Mouse (Mus musculus): ENCODE data around the gene Tmem151b.

The Tmem151b gene

DNA sequence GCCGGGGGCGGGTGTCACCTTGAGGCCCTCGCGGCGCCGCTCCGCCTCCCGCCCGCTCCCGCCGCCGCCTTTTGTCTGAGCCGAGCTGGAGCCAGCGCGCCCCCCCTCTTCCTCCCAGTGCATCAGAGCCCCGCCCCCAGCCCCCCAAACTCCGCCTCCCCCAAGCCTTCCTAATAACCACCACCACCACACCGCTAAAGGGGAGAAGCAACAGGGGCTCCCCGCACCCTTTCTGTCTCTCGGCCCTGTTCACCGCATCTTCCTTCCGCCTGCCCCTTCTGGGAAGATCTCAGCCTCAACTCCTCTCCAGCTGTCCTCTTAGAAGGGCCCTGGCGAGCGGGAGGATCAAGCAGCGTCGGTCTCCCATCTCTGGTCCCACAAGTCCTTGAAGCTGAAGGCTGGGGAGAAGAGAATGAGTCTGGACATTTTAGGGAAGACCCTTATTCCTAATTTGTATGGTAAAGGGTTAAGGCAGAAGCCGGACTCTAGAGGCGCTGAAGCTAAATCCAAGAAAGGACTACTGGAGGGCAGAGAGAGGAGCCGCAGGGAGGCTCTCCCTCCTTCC is at the start of gene Tmem151b:
Gene Tmem151b (minus strand): TSS at position 61 of the 565 bp plus-strand sequence.
- Histone ChIP-seq H3K36me3 (ENCODE audit: insufficient read depth, low read length) (no peaks in the 10 kb centered on the region), H3K27me3 (ENCODE audit: insufficient read depth, low read length) (peaks cover 48% of the 10 kb centered on the region), H3K4me3 (replicated peaks; ENCODE audit: low read length) (peak within 1 kb of the TSS; percentile 91), H3K4me1 (replicated peaks; ENCODE audit: low read depth, low read length) (peaks cover 53% of the 10 kb centered on the region), H3K9me3 (ENCODE audit: low read length) (no peaks in the 10 kb centered on the region)
- no peak for TF ChIP-seq NANOG (IDR thresholded peaks at IDR 0.05; ENCODE audit: borderline replicate concordance, low read length)
- no peak for TF ChIP-seq CTCF (conservative IDR thresholded peaks at IDR 0.05; ENCODE audit: low read length)
- no peak for TF ChIP-seq POU5F1 (IDR thresholded peaks at IDR 0.05; ENCODE audit: borderline replicate concordance, low read length)

DNA sequence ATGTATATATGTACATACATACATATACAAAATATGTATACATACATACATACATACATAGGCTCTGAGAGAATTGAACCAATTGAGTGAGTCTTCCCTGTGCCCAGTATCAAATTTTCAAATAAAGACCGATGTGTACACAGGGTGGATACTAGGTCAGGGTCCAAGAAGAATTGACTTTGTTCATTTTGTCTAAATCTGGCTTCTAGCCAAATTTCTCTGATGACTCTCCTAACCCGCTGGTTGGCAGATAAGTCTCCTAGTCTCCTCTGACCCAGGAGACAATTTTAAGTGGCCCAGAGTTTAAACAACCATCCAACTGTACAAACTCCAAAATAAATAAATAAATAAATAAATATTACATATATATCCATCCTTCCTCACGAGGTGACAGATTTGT is 49.4 kb upstream of the Tmem151b start:
- TF ChIP-seq POU5F1 (IDR thresholded peaks at IDR 0.05; ENCODE audit: borderline replicate concordance, low read length) (no peak), CTCF (conservative IDR thresholded peaks at IDR 0.05; ENCODE audit: low read length) (no peak), NANOG (IDR thresholded peaks at IDR 0.05; ENCODE audit: borderline replicate concordance, low read length) (no peak)
- Histone ChIP-seq H3K27me3 (ENCODE audit: insufficient read depth, low read length) (no peaks in the 10 kb centered on the region), H3K4me3 (replicated peaks; ENCODE audit: low read length) (peak overlapping the region; percentile 93), H3K4me1 (replicated peaks; ENCODE audit: low read depth, low read length) (peaks cover 77% of the 10 kb centered on the region), H3K9me3 (ENCODE audit: low read length) (no peaks in the 10 kb centered on the region), H3K36me3 (ENCODE audit: insufficient read depth, low read length) (peaks cover 24% of the 10 kb centered on the region)

DNA sequence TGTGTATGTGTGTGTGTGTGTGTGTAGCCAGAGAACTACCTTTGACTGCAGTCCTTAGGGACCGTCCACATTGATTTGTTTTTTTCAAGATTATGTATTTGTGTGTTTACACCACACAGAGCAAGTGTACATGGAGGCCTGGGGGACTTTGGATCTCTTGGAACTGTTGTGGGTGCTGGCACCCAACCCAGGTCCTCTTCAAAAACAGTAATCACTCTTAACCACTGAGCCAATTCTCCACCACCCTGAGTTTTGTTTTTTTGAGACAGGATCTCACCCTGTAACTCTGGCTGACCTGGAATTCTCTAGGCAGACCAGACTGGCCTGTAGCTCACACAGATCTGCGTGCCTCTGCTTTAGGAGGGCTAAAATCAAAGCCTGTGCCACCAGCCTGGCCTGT is 48.9 kb upstream of the Tmem151b start:
- peaks cover 28% of the 10 kb centered on the region for H3K36me3 ChIP-seq (ENCODE audit: insufficient read depth, low read length)
- peak overlapping the region; percentile 93 for H3K4me3 ChIP-seq (replicated peaks; ENCODE audit: low read length)
- peaks cover 77% of the 10 kb centered on the region for H3K4me1 ChIP-seq (replicated peaks; ENCODE audit: low read depth, low read length)
- no peaks in the 10 kb centered on the region for H3K27me3 ChIP-seq (ENCODE audit: insufficient read depth, low read length)
- H3K9me3 ChIP-seq (ENCODE audit: low read length) = no peaks in the 10 kb centered on the region
- TF ChIP-seq CTCF (conservative IDR thresholded peaks at IDR 0.05; ENCODE audit: low read length) = no peak
- TF ChIP-seq POU5F1 (IDR thresholded peaks at IDR 0.05; ENCODE audit: borderline replicate concordance, low read length) = no peak
- TF ChIP-seq NANOG (IDR thresholded peaks at IDR 0.05; ENCODE audit: borderline replicate concordance, low read length) = no peak

DNA sequence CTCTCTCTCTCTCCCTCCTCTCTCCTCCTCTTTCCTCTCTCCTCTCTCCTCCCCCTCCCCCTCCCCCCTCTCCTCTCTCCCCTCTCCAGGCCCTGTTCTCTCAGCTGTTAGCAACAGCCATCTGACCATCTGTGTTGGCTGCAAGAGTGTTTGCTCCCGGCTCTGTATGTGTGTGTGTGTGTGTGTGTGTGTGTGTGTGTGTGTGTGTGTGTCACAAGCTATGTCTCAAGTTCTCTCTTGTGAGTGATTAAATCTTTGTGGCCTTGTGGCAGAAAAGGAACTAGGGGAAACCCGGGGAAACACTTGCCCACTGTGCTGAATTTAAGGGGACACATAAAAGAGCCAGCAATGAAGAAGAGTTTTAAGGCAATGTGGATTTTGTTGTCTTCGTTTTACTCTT is 48.3 kb upstream of the Tmem151b start:
- Histone ChIP-seq H3K4me1 (replicated peaks; ENCODE audit: low read depth, low read length) (peaks cover 77% of the 10 kb centered on the region), H3K27me3 (ENCODE audit: insufficient read depth, low read length) (no peaks in the 10 kb centered on the region), H3K4me3 (replicated peaks; ENCODE audit: low read length) (peak overlapping the region; percentile 17; the same call in 1 of the 2 replicates), H3K36me3 (ENCODE audit: insufficient read depth, low read length) (peaks cover 34% of the 10 kb centered on the region), H3K9me3 (ENCODE audit: low read length) (no peaks in the 10 kb centered on the region)
- TF ChIP-seq NANOG (IDR thresholded peaks at IDR 0.05; ENCODE audit: borderline replicate concordance, low read length) (no peak), CTCF (conservative IDR thresholded peaks at IDR 0.05; ENCODE audit: low read length) (no peak), POU5F1 (IDR thresholded peaks at IDR 0.05; ENCODE audit: borderline replicate concordance, low read length) (no peak)

DNA sequence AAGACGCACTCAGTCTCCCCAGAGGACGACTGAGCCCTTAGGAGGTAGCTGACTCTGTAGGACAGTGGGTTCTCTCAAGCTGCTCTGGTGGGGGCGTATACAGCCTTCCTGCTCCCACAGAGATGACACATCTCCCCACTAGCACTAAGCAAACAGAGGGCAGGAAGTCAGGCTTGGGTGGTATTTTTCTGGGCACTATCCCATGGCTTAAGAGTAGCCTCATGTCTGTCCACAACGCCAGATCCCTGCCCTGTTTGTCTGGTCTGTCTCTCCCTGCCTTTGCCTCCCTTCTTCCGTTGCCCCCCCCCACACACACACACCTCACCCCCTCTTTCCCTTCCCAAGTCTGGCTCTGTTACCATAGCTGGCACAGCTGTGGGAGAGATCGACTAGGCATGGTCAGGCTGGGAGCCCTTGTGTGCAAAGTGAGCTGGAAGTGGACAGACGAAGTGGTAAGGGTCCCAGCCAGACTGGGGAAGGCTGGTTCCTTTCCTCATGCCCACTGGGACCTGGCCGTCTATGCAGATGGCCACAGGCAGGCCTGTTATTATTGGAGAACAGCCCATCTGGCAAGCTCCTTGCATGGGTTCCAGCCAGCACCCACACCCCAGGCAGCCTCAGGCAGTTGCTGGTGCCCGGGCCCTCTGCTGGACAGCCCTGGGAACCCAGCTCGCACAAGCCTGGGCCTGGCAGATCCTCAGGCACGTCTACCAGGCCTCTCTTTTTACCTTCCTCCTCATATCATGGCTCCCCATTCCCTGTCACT is 47.3 kb upstream of the Tmem151b start:
- Histone ChIP-seq H3K9me3 (ENCODE audit: low read length) (no peaks in the 10 kb centered on the region), H3K4me3 (replicated peaks; ENCODE audit: low read length) (peak overlapping the region; percentile 98), H3K27me3 (ENCODE audit: insufficient read depth, low read length) (no peaks in the 10 kb centered on the region), H3K4me1 (replicated peaks; ENCODE audit: low read depth, low read length) (peaks cover 80% of the 10 kb centered on the region), H3K36me3 (ENCODE audit: insufficient read depth, low read length) (peaks cover 43% of the 10 kb centered on the region)
- TF ChIP-seq CTCF (conservative IDR thresholded peaks at IDR 0.05; ENCODE audit: low read length) = no peak
- no peak for TF ChIP-seq POU5F1 (IDR thresholded peaks at IDR 0.05; ENCODE audit: borderline replicate concordance, low read length)
- TF ChIP-seq NANOG (IDR thresholded peaks at IDR 0.05; ENCODE audit: borderline replicate concordance, low read length) = no peak

DNA sequence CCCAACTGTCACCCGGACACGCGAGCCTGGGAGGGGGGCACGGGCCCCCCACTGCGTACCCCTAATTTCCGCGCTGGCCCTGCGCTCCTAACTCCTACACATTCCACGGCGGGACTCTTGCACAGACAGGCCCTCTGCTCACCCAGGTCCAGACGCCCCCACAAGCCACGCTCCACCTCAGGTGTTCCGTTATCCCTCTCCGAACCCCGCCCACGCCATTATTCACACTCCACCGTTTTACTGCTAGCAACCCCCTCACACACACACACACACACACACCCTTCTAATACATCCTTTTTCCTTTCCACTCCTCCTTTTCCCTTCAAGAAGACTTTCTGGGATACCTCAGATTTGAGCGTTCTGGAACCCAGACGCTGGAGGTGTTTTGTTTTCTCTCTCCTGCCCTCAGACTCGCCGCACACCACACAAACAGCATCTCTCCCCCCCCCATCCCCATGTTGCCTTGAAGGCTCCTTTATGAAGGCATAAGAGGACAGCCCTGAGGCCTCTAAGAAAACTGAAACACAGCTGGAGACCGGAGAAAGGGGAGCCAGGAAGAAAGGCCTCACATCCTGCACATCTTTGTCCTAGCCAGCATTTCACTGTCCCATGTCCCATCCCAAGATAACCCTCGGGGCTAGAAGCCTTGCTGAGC is 46.4 kb upstream of the Tmem151b start:
- no peaks in the 10 kb centered on the region for H3K27me3 ChIP-seq (ENCODE audit: insufficient read depth, low read length)
- TF ChIP-seq CTCF (conservative IDR thresholded peaks at IDR 0.05; ENCODE audit: low read length) (no peak), NANOG (IDR thresholded peaks at IDR 0.05; ENCODE audit: borderline replicate concordance, low read length) (no peak), POU5F1 (IDR thresholded peaks at IDR 0.05; ENCODE audit: borderline replicate concordance, low read length) (no peak)
- no peaks in the 10 kb centered on the region for H3K9me3 ChIP-seq (ENCODE audit: low read length)
- H3K36me3 ChIP-seq (ENCODE audit: insufficient read depth, low read length) = peaks cover 49% of the 10 kb centered on the region
- peak overlapping the region; percentile 98 for H3K4me3 ChIP-seq (replicated peaks; ENCODE audit: low read length)
- peaks cover 86% of the 10 kb centered on the region for H3K4me1 ChIP-seq (replicated peaks; ENCODE audit: low read depth, low read length)

DNA sequence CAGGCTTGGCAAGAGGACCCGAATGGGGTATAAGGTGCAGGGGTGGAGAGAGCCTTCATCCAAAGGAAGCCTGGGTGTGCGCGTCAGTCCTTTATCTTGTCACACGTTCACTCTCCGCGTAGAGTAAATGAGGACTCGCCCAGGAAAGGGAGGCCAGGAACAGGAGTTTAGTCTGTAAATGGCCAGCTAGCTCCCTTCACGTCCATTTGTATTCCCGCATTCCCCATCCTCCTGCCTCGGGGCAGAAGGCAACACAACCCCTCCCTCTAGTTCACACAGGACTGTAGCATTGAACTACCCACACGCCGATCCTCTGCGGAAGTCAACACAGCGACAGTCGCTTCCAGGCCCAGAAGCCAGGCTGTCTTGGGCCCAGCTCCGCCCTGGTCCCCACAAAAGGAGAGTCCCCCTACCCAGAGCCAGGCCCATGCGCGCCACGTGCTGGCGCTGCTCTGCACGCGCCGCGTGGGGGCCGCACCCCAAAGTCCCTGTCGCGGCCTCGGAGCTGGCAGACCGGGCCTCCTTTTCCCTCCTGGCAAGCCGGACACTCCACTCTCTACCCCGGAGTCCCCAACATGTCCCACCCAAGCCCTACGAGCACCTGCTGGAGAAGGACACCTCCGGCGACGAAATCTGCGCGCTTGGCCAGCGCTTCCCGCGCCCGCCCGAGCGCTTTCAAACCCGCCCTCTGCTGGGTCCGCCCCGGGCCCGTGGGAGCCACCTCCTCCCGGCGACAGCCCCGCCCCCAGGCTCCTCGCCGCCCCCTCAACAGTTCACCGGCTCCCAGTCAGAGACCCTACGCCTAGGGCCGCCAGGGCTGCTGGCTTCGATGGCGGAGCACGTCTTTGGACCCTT is 45.6 kb upstream of the Tmem151b start:
- no peak for TF ChIP-seq POU5F1 (IDR thresholded peaks at IDR 0.05; ENCODE audit: borderline replicate concordance, low read length)
- no peak for TF ChIP-seq NANOG (IDR thresholded peaks at IDR 0.05; ENCODE audit: borderline replicate concordance, low read length)
- no peak for TF ChIP-seq CTCF (conservative IDR thresholded peaks at IDR 0.05; ENCODE audit: low read length)
- peaks cover 49% of the 10 kb centered on the region for H3K36me3 ChIP-seq (ENCODE audit: insufficient read depth, low read length)
- H3K27me3 ChIP-seq (ENCODE audit: insufficient read depth, low read length) = no peaks in the 10 kb centered on the region
- H3K9me3 ChIP-seq (ENCODE audit: low read length) = no peaks in the 10 kb centered on the region
- peak overlapping the region; percentile 98 for H3K4me3 ChIP-seq (replicated peaks; ENCODE audit: low read length)
- peaks cover 86% of the 10 kb centered on the region for H3K4me1 ChIP-seq (replicated peaks; ENCODE audit: low read depth, low read length)

DNA sequence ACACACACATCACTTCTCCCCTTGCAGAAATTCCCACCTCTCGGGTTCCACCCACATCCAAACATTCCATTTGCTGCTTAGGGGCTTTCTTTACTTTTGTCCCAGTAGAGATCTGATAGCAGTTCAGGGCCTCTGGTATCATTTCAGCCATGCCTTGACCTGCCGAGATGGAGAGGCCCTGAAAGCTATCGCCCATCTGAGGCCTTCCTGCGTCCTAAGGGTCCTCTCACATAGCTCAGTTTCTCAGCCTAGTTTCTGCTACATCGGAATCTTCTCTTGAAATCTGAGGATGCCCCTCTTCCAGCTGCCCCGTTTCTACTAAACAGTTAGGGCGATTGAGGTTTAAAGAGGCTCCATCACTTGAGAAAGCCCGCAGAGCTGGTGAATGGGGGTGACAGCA is 44.7 kb upstream of the Tmem151b start:
- TF ChIP-seq CTCF (conservative IDR thresholded peaks at IDR 0.05; ENCODE audit: low read length) = no peak
- no peak for TF ChIP-seq NANOG (IDR thresholded peaks at IDR 0.05; ENCODE audit: borderline replicate concordance, low read length)
- no peak for TF ChIP-seq POU5F1 (IDR thresholded peaks at IDR 0.05; ENCODE audit: borderline replicate concordance, low read length)

More for the DNA sequence above, 44.7 kb upstream of the Tmem151b start:
- peaks cover 54% of the 10 kb centered on the region for H3K36me3 ChIP-seq (ENCODE audit: insufficient read depth, low read length)
- no peaks in the 10 kb centered on the region for H3K27me3 ChIP-seq (ENCODE audit: insufficient read depth, low read length)
- H3K9me3 ChIP-seq (ENCODE audit: low read length) = no peaks in the 10 kb centered on the region
- H3K4me1 ChIP-seq (replicated peaks; ENCODE audit: low read depth, low read length) = peaks cover 89% of the 10 kb centered on the region
- H3K4me3 ChIP-seq (replicated peaks; ENCODE audit: low read length) = peak overlapping the region; percentile 98
